Mouse (Mus musculus): ENCODE measurements around the gene Usp10. TPM values are rescaled to one million over a fixed set of nuclear protein-coding genes. Genes with fewer than 3 reads are reported as not detected.

The Usp10 gene
- polyA plus RNA-seq, 1 experiment from 2014 or later = 137 TPM

- H3K27me3 ChIP-seq = peaks cover 30% of the 10 kb centered on the region
- H3K36me3 ChIP-seq = no peaks in the 10 kb centered on the region
- no peak for ATAC-seq
- no peak overlapping the region for H3K27ac ChIP-seq
- no peak overlapping the region for H3K4me3 ChIP-seq (replicated peaks)
- H3K9ac ChIP-seq (replicated peaks) = no peak overlapping the region
- no peaks in the 10 kb centered on the region for H3K4me1 ChIP-seq (replicated peaks)
- 78% methylated on average over 4 of the region's 4 CpGs for WGBS
- H3K9me3 ChIP-seq = no peaks in the 10 kb centered on the region
- no peak overlapping the region for H3K4me2 ChIP-seq (replicated peaks)
Observed at GRCm38 (mm10) chr8:119897069-119897468, 13.1 kb upstream of the Usp10 start.

GRCm38 (mm10) chr8:119897933-119898332 lies 12.2 kb upstream of the Usp10 start:
- 31% methylated on average over 13 of the region's 13 CpGs for WGBS
- no peak for ATAC-seq
- Histone ChIP-seq H3K27me3 (peaks cover 33% of the 10 kb centered on the region), H3K4me2 (replicated peaks) (no peak overlapping the region), H3K4me3 (replicated peaks) (no peak overlapping the region), H3K9ac (replicated peaks) (no peak overlapping the region), H3K27ac (no peak overlapping the region), H3K9me3 (no peaks in the 10 kb centered on the region), H3K36me3 (no peaks in the 10 kb centered on the region), H3K4me1 (replicated peaks) (no peaks in the 10 kb centered on the region)

DNA sequence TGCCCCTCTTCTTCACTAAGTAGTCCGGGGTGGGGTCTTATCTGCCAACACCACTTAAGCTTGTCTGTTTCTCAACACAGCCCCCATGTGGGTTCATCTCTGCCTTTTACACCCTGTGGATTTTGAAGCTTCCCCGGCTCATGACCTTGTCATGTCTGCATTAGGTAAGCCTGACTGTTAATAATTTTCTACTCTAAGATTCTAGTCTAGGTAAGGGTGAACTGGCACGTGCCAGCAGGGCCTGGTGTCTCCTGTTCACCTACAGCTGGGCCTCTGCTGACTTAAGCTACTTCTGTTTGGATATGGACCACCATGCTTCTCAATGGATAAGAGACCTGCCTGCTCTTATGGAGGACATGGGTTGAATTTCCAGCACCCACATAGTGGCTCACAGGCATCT lies 8.8 kb upstream of the Usp10 start:
- Histone ChIP-seq H3K9ac (replicated peaks) (no peak overlapping the region), H3K27ac (no peak overlapping the region), H3K4me3 (replicated peaks) (no peak overlapping the region), H3K27me3 (peaks cover 33% of the 10 kb centered on the region), H3K4me2 (replicated peaks) (no peak overlapping the region), H3K9me3 (no peaks in the 10 kb centered on the region), H3K4me1 (replicated peaks) (no peaks in the 10 kb centered on the region), H3K36me3 (no peaks in the 10 kb centered on the region)
- WGBS = 86% methylated on average over 3 of the region's 3 CpGs
- ATAC-seq = no peak

- Histone ChIP-seq H3K27me3 (peaks cover 31% of the 10 kb centered on the region), H3K4me3 (replicated peaks) (no peak overlapping the region), H3K9ac (replicated peaks) (no peak overlapping the region), H3K4me1 (replicated peaks) (no peaks in the 10 kb centered on the region), H3K4me2 (replicated peaks) (no peak overlapping the region), H3K36me3 (no peaks in the 10 kb centered on the region), H3K27ac (no peak overlapping the region), H3K9me3 (no peaks in the 10 kb centered on the region)
- ATAC-seq = no peak
- 79% methylated on average over 8 of the region's 8 CpGs for WGBS
Observed at GRCm38 (mm10) chr8:119901952-119902351, 8.2 kb upstream of the Usp10 start.

GRCm38 (mm10) chr8:119904323-119904911 lies 5.7 kb upstream of the Usp10 start:
- Histone ChIP-seq H3K4me2 (replicated peaks) (no peak overlapping the region), H3K4me3 (replicated peaks) (no peak overlapping the region), H3K4me1 (replicated peaks) (no peaks in the 10 kb centered on the region), H3K27me3 (peaks cover 9% of the 10 kb centered on the region), H3K9me3 (no peaks in the 10 kb centered on the region), H3K9ac (replicated peaks) (no peak overlapping the region), H3K36me3 (no peaks in the 10 kb centered on the region), H3K27ac (no peak overlapping the region)
- ATAC-seq = no peak
- 61% methylated on average over 12 of the region's 12 CpGs for WGBS

DNA sequence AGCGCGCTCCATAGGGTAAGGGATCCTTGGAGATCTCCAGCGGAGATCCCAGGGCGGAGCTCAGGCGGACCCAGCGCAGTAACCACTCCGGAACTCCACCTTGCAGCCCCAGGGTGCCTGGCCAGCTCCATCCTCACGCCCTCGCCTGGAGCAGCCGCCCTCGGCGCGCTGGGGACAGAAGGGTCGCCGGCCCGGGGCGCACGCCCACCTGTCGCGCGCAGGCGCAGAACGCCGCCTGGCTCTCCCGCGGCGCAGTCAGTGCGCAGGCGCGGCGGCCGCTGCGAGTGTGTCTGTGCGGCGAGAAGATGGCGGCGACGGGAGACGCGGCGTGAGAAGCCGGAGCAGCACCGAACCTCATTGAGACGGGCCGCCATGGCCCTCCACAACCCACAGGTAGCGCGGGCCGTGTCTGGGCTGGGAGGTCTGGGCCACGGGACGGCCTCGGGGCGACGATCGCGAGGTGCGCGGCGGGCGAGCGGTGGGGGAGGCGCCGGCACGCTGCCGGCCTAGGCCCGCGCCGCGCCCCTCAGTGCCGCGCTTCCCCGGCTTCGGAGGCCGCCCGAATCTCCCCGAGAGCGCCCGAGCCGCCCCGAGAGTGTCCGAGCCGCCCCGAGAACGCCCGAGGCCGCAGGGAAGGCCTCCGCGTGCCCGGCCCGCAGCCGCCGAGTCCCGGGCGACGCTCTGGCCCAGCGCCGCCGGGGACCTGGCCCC lies 542 bp downstream of the Usp10 start, which contains the start of gene Gm20388:
Gene Gm20388 (plus strand): TSS at position 295 of the 711 bp plus-strand sequence.
- peak within 1 kb of the TSS; percentile 88 for H3K4me3 ChIP-seq (replicated peaks)
- peak; percentile 98 for ATAC-seq
- no peaks in the 10 kb centered on the region for H3K9me3 ChIP-seq
- 0 out of 2 replicates have a peak, but pooled peaks cover 3% of the 10 kb centered on the region for H3K27me3 ChIP-seq
- H3K36me3 ChIP-seq = no peaks in the 10 kb centered on the region
- peak within 1 kb of the TSS; percentile 84 for H3K4me2 ChIP-seq (replicated peaks)
- H3K9ac ChIP-seq (replicated peaks) = peak within 1 kb of the TSS; percentile 92
- under 1% methylated on average over 96 of the region's 97 CpGs for WGBS
- peak within 1 kb of the TSS; percentile 94 for H3K27ac ChIP-seq
- peaks cover 48% of the 10 kb centered on the region for H3K4me1 ChIP-seq (replicated peaks)

GRCm38 (mm10) chr8:119911258-119911962 lies 1.2 kb downstream of the Usp10 start:
- H3K27ac ChIP-seq = peak overlapping the region; percentile 94
- 0 out of 2 replicates have a peak, but pooled peaks cover 3% of the 10 kb centered on the region for H3K27me3 ChIP-seq
- H3K9ac ChIP-seq (replicated peaks) = peak overlapping the region; percentile 92
- peak overlapping the region; percentile 88 for H3K4me3 ChIP-seq (replicated peaks)
- H3K36me3 ChIP-seq = no peaks in the 10 kb centered on the region
- peak overlapping the region; percentile 84 for H3K4me2 ChIP-seq (replicated peaks)
- peaks cover 53% of the 10 kb centered on the region for H3K4me1 ChIP-seq (replicated peaks)
- no peaks in the 10 kb centered on the region for H3K9me3 ChIP-seq
- peak; percentile 71 for ATAC-seq
- WGBS = under 1% methylated on average over 30 of the region's 30 CpGs

DNA sequence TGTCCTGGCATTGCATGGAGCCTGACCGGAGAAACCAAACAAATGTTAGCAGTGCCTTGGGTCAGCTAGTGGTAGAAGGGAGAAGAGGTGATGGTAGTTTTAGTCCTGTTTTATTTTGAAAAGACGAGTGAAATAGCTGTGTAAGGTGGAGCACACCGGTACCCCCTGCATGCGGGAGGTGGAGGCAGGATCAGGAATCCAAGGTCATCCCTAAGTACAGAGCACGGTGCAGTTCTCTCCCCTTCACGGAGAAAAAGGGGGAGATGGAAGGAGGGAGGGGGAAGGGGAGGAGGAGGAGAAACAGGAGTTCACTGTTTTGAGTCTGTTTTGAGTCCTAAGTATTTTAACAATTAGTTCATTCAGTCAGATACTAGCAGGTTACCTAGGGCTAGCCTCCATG lies 2.5 kb downstream of the Usp10 start:
- H3K27me3 ChIP-seq = 0 out of 2 replicates have a peak, but pooled peaks cover 3% of the 10 kb centered on the region
- peak overlapping the region; percentile 92 for H3K9ac ChIP-seq (replicated peaks)
- 51% methylated on average over 6 of the region's 6 CpGs for WGBS
- H3K9me3 ChIP-seq = no peaks in the 10 kb centered on the region
- no peak overlapping the region for H3K27ac ChIP-seq
- H3K4me1 ChIP-seq (replicated peaks) = peaks cover 63% of the 10 kb centered on the region
- no peak for ATAC-seq
- no peaks in the 10 kb centered on the region for H3K36me3 ChIP-seq
- peak overlapping the region; percentile 84 for H3K4me2 ChIP-seq (replicated peaks)
- peak overlapping the region; percentile 88 for H3K4me3 ChIP-seq (replicated peaks)

DNA sequence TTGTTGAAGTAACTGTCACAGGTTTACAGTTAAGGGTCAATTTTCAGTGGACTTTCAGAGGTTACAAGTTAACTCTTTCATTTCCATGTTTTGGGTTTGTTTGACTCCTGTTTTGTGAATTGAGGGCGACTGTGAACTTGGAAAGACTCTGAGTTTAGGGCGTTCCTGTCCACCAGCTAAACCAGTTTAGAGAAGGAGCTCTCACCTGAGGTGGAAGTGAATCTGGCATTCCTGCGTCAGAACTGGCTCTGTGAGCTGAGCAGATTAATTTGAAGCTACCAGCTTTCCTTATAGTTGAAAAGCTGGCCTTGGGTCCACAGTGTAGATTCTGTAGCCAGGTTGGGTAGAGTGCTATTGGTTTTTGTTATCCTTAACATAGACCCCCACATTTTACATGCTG lies 3.0 kb downstream of the Usp10 start:
- Histone ChIP-seq H3K4me1 (replicated peaks) (peaks cover 63% of the 10 kb centered on the region), H3K4me3 (replicated peaks) (no peak overlapping the region), H3K9ac (replicated peaks) (0 out of 2 replicates have a peak overlapping the region, but pooled peaks have one; percentile 92), H3K27ac (no peak overlapping the region), H3K4me2 (replicated peaks) (peak overlapping the region; percentile 84), H3K9me3 (no peaks in the 10 kb centered on the region), H3K36me3 (0 out of 2 replicates have a peak, but pooled peaks cover 2% of the 10 kb centered on the region), H3K27me3 (0 out of 2 replicates have a peak, but pooled peaks cover 3% of the 10 kb centered on the region)
- no peak for ATAC-seq
- 77% methylated on average over 3 of the region's 3 CpGs for WGBS

GRCm38 (mm10) chr8:119914161-119914560 lies 4.0 kb downstream of the Usp10 start:
- Histone ChIP-seq H3K27me3 (no peaks in the 10 kb centered on the region), H3K9ac (replicated peaks) (peak overlapping the region; percentile 41; the same call in 1 of the 2 replicates), H3K4me3 (replicated peaks) (no peak overlapping the region), H3K36me3 (peaks cover 5% of the 10 kb centered on the region; the same call in 1 of the 2 replicates), H3K4me2 (replicated peaks) (peak overlapping the region; percentile 84; the same call in 1 of the 2 replicates), H3K27ac (no peak overlapping the region), H3K4me1 (replicated peaks) (peaks cover 63% of the 10 kb centered on the region), H3K9me3 (no peaks in the 10 kb centered on the region)
- no peak for ATAC-seq
- WGBS = 51% methylated on average over 2 of the region's 2 CpGs

DNA sequence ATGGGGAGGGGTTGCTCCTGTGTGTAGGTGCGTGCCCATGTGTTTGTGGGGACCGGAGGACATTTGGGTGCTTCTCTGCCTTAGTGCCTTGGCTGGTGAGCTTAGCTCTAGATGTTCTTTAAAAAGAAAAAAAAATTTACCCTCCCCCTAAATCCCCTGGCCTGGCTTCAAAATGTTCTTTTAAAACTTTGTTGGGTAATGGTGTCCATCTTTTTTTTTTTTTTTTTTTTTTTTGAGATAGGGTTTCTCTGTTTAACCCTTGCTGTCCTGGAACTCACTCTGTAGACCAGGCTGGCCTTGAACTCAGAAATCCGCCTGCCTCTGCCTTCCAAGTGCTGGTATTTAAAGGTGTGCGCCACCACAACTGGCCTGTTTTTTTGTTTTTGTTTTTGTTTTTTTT lies 5.1 kb downstream of the Usp10 start:
- Histone ChIP-seq H3K9me3 (no peaks in the 10 kb centered on the region), H3K4me1 (replicated peaks) (peaks cover 56% of the 10 kb centered on the region)

More for the DNA sequence above, 5.1 kb downstream of the Usp10 start:
- Histone ChIP-seq H3K4me3 (replicated peaks) (no peak overlapping the region), H3K27me3 (no peaks in the 10 kb centered on the region), H3K9ac (replicated peaks) (no peak overlapping the region), H3K27ac (no peak overlapping the region), H3K36me3 (peaks cover 5% of the 10 kb centered on the region; the same call in 1 of the 2 replicates), H3K4me2 (replicated peaks) (no peak overlapping the region)
- no peak for ATAC-seq
- WGBS = 95% methylated on average over 4 of the region's 4 CpGs

All from midbrain, embryonic 13.5 days (tissue).